Mouse (Mus musculus): Measurements from ENCODE around the gene Zmat3.

DNA sequence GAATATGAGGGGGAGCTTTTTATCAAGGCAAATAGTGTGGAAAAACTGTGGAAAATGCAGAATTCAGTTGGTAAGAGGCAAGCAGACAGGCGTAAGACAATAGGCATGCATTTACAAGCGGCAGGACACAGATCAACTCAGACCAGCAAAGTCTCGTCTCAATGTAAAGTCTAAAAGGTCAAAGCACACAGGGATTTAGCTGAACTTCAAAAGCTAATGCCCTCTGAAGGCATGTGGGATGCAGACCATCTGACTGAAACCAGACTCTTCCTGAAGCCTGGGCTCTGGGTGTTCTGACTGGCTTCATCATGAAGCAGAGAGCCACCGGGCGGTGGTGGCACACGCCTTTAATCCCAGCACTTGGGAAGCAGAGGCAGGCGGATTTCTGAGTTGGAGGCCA lies 27.6 kb downstream of the Zmat3 start:
- TF ChIP-seq CTCF (IDR thresholded peaks at IDR 0.05) (no peak), POLR2A (IDR thresholded peaks at IDR 0.05; ENCODE audit: insufficient read depth, low read depth, low read length) (no peak)

All from heart, adult 2 months (tissue).